Mouse (Mus musculus) kidney, postnatal 0 days (tissue): Measurements from ENCODE around the gene Btd. TPM values are rescaled to one million over a fixed set of nuclear protein-coding genes. Genes with fewer than 3 reads are reported as not detected.
"Not testable (repeated sequence)": the region's sequence is repeated elsewhere in the genome, so short reads cannot be mapped to it uniquely, and the experiment has no call there.

Source experiments
- ATAC-seq: fragments of 200-750 bp; cut with Nextera tagmentation; replicated peaks from 2 replicates; pipeline ENCODE4 v1.8.0; 2017; ENCODE audit warnings: low read depth, moderate number of reproducible peaks, moderate TSS enrichment, moderate library complexity; ENCODE audit not compliant: low FRiP score
- DNase-seq: peaks from one replicate; pipeline ENCODE4 v3.0.0-alpha.2; 2016; ENCODE audit warnings: low spot score
- H3K27ac ChIP-seq: fragments of 300-500 bp; sonication (generic); 2 replicates; pipeline ENCODE4 v1.5.1; 2014; ENCODE audit warnings: mild to moderate bottlenecking
- H3K27me3 ChIP-seq: fragments of 300-500 bp; sonication (generic); 2 replicates; pipeline ENCODE4 v1.6.1; 2014; ENCODE audit warnings: low read length, mixed read lengths; ENCODE audit not compliant: insufficient read depth
- H3K36me3 ChIP-seq: fragments of 300-500 bp; sonication (generic); 2 replicates; pipeline ENCODE4 v1.6.1; 2014; ENCODE audit warnings: low read length, mixed read lengths; ENCODE audit not compliant: insufficient read depth
- H3K4me1 ChIP-seq: fragments of 300-500 bp; sonication (generic); replicated peaks from 2 replicates; pipeline ENCODE4 v1.6.1; 2014; ENCODE audit warnings: antibody characterized with exemption, low read length, mixed read lengths; ENCODE audit not compliant: insufficient read depth
- H3K4me2 ChIP-seq: fragments of 300-500 bp; sonication (generic); 2 replicates; pipeline ENCODE4 v1.6.1; 2014; ENCODE audit warnings: mild to moderate bottlenecking, low read length, moderate library complexity, mixed read lengths
- H3K4me3 ChIP-seq: fragments of 300-500 bp; sonication (generic); replicated peaks from 2 replicates; pipeline ENCODE4 v1.5.1; 2014; ENCODE audit warnings: low read depth, low read length
- H3K9ac ChIP-seq: fragments of 300-500 bp; sonication (generic); 2 replicates; pipeline ENCODE4 v1.6.1; 2014; ENCODE audit warnings: low read depth, low read length
- H3K9me3 ChIP-seq: fragments of 300-500 bp; sonication (generic); replicated peaks from 2 replicates; pipeline ENCODE4 v1.6.1; 2016; ENCODE audit warnings: low read length, inconsistent platforms, mixed read lengths
- CTCF ChIP-seq: IDR thresholded peaks from 2 replicates; pipeline ENCODE4 v1.5.1; 2016; ENCODE audit warnings: antibody characterized with exemption, low read depth, mild to moderate bottlenecking, moderate library complexity
- whole genome bisulfite sequencing: fragments of 180-500 bp; shearing (Covaris S2); extraction: QIAGEN DNeasy Blood & Tissue Kit; methylation state at CpG from one replicate; pipeline ENCODE4 v1.1.7; 2014; 5-methylcytosine and 5-hydroxymethylcytosine counted together
- polyA plus RNA-seq: library from polyadenylated mRNA; unstranded; fragments of >200 nt; fragmentation: Nextera tagmentation; extraction: Ambion mirVana; gene quantifications from 2 replicates; pipeline ENCODE4 v1.2.1, GENCODE M21; 2015

Gene Btd
- polyA plus RNA-seq, 1 experiment from 2014 or later = 60.6 TPM

DNA sequence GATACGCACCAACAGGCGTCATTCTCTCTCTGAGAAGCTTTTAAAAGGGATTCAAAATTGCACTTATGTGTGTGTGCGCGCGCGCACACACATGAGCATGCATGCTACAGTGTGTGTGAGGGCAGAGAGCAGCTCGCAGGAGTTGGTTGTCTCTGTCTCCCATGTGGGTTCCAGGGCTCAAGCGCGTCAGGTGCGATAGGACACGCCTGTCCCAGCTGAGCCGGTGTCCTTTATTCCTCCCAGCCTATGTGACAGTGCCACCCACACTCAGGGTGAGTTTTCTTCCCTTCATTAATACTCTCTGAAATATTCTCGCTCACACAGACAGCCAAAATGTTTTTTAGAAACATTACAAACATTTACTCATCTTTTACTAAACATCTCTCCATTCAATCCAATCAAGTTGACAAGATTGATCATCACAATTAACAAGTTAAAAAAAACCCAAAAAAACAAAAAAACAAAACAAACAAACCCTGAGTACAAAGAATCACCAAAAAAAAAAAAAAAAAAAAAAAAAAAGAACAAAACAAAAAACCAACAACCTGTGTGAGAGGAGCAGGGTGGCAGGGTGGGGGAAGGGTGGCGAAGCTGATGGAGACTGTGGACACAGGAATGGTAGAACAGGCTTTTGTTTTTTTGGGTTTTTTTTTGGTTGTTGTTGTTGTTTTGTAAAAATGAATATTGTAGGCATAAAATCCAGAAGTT is 38.8 kb upstream of the Btd start:
- no peak for DNase-seq
- no peak overlapping the region for H3K27ac ChIP-seq
- H3K9me3 ChIP-seq = no peaks in the 10 kb centered on the region
- no peak for TF ChIP-seq CTCF
- H3K36me3 ChIP-seq = no peaks in the 10 kb centered on the region
- H3K9ac ChIP-seq = no peak overlapping the region
- H3K27me3 ChIP-seq = no peaks in the 10 kb centered on the region
- no peak overlapping the region for H3K4me3 ChIP-seq
- ATAC-seq = no peak
- 95% methylated on average over 14 of the region's 14 CpGs for WGBS
- H3K4me2 ChIP-seq = no peak overlapping the region
- no peaks in the 10 kb centered on the region for H3K4me1 ChIP-seq

DNA sequence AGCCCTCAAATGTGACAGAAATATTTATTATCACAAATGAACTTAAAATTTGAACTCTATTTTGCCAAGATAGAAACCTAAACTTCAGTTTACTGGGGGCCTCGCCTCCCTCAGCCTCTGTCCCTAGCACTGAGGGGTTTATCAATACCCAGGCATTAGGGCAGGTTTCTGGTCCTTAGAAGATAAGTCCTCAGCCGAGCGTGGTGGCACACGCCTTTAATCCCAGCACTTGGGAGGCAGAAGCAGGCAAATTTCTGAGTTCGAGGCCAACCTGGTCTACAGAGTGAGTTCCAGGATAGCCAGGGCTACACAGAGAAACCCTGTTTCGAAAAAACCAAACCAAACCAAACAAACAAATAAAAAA is 38.2 kb upstream of the Btd start:
- not testable (repeated sequence) for H3K4me2 ChIP-seq, H3K9me3 ChIP-seq, ATAC-seq, H3K36me3 ChIP-seq, H3K9ac ChIP-seq, H3K4me3 ChIP-seq, H3K27me3 ChIP-seq, DNase-seq, H3K27ac ChIP-seq, H3K4me1 ChIP-seq
- 85% methylated on average over 6 of the region's 6 CpGs for WGBS

- TF ChIP-seq CTCF = peak; percentile 71
- Histone ChIP-seq H3K4me1 (no peaks in the 10 kb centered on the region), H3K27ac (no peak overlapping the region), H3K27me3 (no peaks in the 10 kb centered on the region), H3K9me3 (no peaks in the 10 kb centered on the region), H3K4me2 (no peak overlapping the region), H3K9ac (no peak overlapping the region), H3K4me3 (no peak overlapping the region), H3K36me3 (no peaks in the 10 kb centered on the region)
- ATAC-seq (no peak), DNase-seq (peak; percentile 71)
- WGBS = 73% methylated on average over 5 of the region's 5 CpGs
Observed at GRCm38 (mm10) chr14:31604916-31605315, 35.9 kb upstream of the Btd start.

- H3K4me1 ChIP-seq = no peaks in the 10 kb centered on the region
- DNase-seq (no peak), ATAC-seq (no peak)
- WGBS = 50% methylated on average over 6 of the region's 6 CpGs
- peak; percentile 50 for TF ChIP-seq CTCF
- no peaks in the 10 kb centered on the region for H3K9me3 ChIP-seq
- H3K9ac ChIP-seq = no peak overlapping the region
- no peaks in the 10 kb centered on the region for H3K27me3 ChIP-seq
- no peak overlapping the region for H3K27ac ChIP-seq
- H3K4me2 ChIP-seq = no peak overlapping the region
- no peaks in the 10 kb centered on the region for H3K36me3 ChIP-seq
- no peak overlapping the region for H3K4me3 ChIP-seq
Observed at GRCm38 (mm10) chr14:31605514-31605913, 35.3 kb upstream of the Btd start.

DNA sequence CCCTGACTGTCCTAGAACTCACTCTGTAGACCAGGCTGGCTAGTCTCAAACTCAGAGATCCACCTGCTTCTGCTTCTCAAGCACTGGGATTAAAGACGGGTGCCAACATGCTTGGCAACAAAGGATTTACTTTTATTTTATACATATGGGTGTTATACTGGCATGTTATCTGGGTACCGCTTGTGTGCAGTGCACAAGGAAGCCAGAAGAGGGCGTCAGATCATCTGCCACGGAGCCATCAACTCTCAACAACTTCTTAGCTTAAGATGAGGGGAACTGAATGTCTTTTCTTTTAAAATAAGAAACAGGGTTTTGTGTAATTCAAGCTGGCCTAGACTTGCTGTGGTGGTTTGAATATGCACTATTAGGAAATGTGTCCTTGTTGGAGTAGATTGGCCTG is 28.8 kb upstream of the Btd start:
- WGBS = 69% methylated on average over 4 of the region's 4 CpGs
- H3K27ac ChIP-seq = no peak overlapping the region
- TF ChIP-seq CTCF = peak; percentile 39; the same call in 1 of the 2 replicates

GRCm38 (mm10) chr14:31613671-31614070 is 27.2 kb upstream of the Btd start:
- 0 out of 2 replicates have a peak, but pooled peaks cover 7% of the 10 kb centered on the region for H3K36me3 ChIP-seq
- H3K4me1 ChIP-seq = no peaks in the 10 kb centered on the region
- H3K27ac ChIP-seq = no peak overlapping the region
- H3K27me3 ChIP-seq = no peaks in the 10 kb centered on the region
- ATAC-seq (no peak), DNase-seq (no peak)
- no peak for TF ChIP-seq CTCF
- no peak overlapping the region for H3K9ac ChIP-seq
- no peaks in the 10 kb centered on the region for H3K9me3 ChIP-seq
- WGBS = 78% methylated on average over 5 of the region's 5 CpGs
- no peak overlapping the region for H3K4me3 ChIP-seq
- no peak overlapping the region for H3K4me2 ChIP-seq

More for the DNA sequence above, 28.8 kb upstream of the Btd start:
- no peak overlapping the region for H3K4me3 ChIP-seq
- ATAC-seq = no peak
- no peak overlapping the region for H3K4me2 ChIP-seq
- H3K36me3 ChIP-seq = 0 out of 2 replicates have a peak, but pooled peaks cover 7% of the 10 kb centered on the region
- DNase-seq = no peak
- no peaks in the 10 kb centered on the region for H3K27me3 ChIP-seq
- no peaks in the 10 kb centered on the region for H3K4me1 ChIP-seq
- H3K9me3 ChIP-seq = no peaks in the 10 kb centered on the region
- no peak overlapping the region for H3K9ac ChIP-seq

DNA sequence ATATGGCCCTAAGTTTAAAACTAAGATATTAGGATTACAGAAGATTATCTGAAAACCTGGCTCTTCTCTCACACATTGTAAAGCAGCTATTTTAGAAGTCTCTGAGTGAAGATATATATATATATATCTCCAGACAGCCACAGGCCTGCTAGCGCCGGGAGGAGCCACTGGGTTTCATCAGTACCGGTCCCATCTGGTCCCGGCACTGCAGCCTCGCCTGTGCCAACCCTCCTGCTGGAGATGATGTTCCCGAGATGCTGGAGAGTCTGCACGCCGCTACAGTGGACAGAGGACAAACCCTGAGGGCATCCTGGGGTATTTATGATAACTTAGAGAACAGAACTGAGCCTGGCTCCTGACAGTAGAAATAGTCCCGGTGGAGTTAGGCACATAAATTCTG is 23.6 kb upstream of the Btd start:
- H3K4me2 ChIP-seq = no peak overlapping the region
- H3K4me3 ChIP-seq = no peak overlapping the region
- H3K27me3 ChIP-seq = no peaks in the 10 kb centered on the region
- no peaks in the 10 kb centered on the region for H3K9me3 ChIP-seq
- H3K4me1 ChIP-seq = no peaks in the 10 kb centered on the region
- 85% methylated on average over 9 of the region's 9 CpGs for WGBS
- DNase-seq (no peak), ATAC-seq (no peak)
- 0 out of 2 replicates have a peak, but pooled peaks cover 7% of the 10 kb centered on the region for H3K36me3 ChIP-seq
- TF ChIP-seq CTCF = no peak
- H3K27ac ChIP-seq = no peak overlapping the region
- H3K9ac ChIP-seq = no peak overlapping the region
